Mouse (Mus musculus) adrenal gland, postnatal 0 days (tissue): ENCODE results near the gene Mpped1. TPM values are rescaled to one million over a fixed set of nuclear protein-coding genes. Genes with fewer than 3 reads are reported as not detected.

ENCODE experiments used
- polyA plus RNA-seq: library from polyadenylated mRNA; unstranded; fragments of >200 nt; fragmentation: Nextera tagmentation; extraction: Ambion mirVana; gene quantifications from 2 replicates; pipeline ENCODE4 v1.2.1, GENCODE M21; 2015

Gene Mpped1
- polyA plus RNA-seq, result 0.61 and 1.2 TPM in 2 replicates

DNA sequence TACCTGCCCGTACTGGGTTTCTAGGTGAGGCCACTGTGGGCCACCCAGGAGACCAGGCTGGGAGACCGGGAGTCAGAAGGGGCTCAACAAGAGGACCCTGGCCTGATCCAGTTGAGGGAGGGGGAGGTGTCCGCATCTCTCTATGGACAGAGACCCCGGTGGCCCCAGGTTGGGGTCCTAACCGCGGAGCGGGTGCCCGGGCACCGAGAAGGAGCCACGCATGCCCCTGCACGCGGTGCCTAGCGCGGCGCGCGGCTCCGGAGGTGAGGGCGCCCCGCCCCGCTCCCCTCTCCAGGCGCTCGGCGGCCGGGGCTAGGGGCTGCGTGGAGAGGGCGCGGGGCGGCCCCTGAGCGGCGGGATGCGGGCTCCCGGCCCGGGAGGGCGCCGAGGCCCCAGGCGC lies at the start of gene Mpped1:
TSS of gene Mpped1 (plus strand) at position 81 of the 400 bp plus-strand sequence.

Other genes starting within 250 kb of the Mpped1 start
- 876 and 914 TPM in 2 replicates for gene Tspo, start 215.9 kb upstream of the Mpped1 start, polyA plus RNA-seq
- 50.0 and 52.9 TPM in 2 replicates for gene Mcat, start 215.7 kb upstream of the Mpped1 start, polyA plus RNA-seq
- gene Ttll12, start 184.3 kb upstream of the Mpped1 start, polyA plus RNA-seq, result 17.1 and 22.6 TPM in 2 replicates
- 4.6 and 4.8 TPM in 2 replicates for gene Scube1, start 54.4 kb upstream of the Mpped1 start, polyA plus RNA-seq